Comparison of ENCODE assay signal across 16 mouse cellular contexts in the genomic region with DNA sequence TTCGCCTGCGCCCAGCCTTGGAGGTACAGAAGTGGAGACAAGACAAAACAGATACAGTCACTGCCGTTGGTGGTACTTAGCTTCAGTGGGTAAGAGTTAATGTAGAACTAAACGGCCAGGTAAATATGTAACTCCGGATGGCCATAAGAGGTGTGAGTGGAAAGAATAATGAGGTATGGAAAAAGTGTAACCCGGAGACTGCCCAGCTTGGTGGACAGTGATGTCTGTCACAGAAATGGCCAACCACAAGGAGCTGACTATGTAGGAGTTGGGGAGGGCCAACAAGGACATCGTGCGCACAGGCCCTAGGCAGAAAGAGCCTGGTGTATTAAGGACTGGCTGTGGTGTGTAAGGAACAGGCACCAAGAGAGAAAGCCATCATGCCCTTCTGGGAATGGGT. TPM values are rescaled to one million over a fixed set of nuclear protein-coding genes. Genes with fewer than 3 reads are reported as not detected.
DNase-seq lines count a peak whose midpoint lies in the region; ATAC-seq and TF ChIP-seq lines count a peak whose summit lies in the region.
"Had no signal": no experiment of that assay in that cellular context is flagged by ENCODE, and none has a peak within 500 bp of the region (broad histone marks: within the 10 kb centered on the region; RNA-seq: fewer than 3 reads in every experiment).

No protein-coding gene starts in this region.

- no peak for DNase-seq in heart, adult 18-20 months
- DNase-seq in liver, postnatal 0 days, result no peak
- DNase-seq in forebrain, embryonic 11.5 days (ENCODE audit: low spot score), result no peak
- no peak for DNase-seq in thymus, postnatal 0 days (ENCODE audit: low spot score)
- DNase-seq in left cerebral cortex, postnatal 14 days (ENCODE audit: low spot score in 2 of 2), result no peak
- DNase-seq: cerebellum, adult 9-10 months; left cerebral cortex, postnatal 4 days; right cerebral cortex, postnatal 14 days; thymus, postnatal 4 days had no signal

- H3K36me3 ChIP-seq in heart, embryonic 13.5 days, result no peaks in the 10 kb centered on the region
- no peaks in the 10 kb centered on the region for H3K36me3 ChIP-seq in kidney, embryonic 15.5 days
- no peaks in the 10 kb centered on the region for H3K36me3 ChIP-seq in liver, postnatal 0 days (replicated peaks; ENCODE audit: insufficient read depth, low read length)
- H3K36me3 ChIP-seq in forebrain, embryonic 11.5 days (ENCODE audit: control insufficient read depth, insufficient read depth, low read length), result no peaks in the 10 kb centered on the region
- H3K36me3 ChIP-seq: hindbrain, embryonic 15.5 days; midbrain, embryonic 15.5 days; neural tube, embryonic 15.5 days had no signal

- no peak for TF ChIP-seq CTCF in liver, postnatal 0 days (IDR thresholded peaks at IDR 0.05; ENCODE audit: low read depth)

- H3K4me3 ChIP-seq in heart, embryonic 13.5 days, result no peak overlapping the region
- H3K4me3 ChIP-seq in kidney, embryonic 15.5 days (replicated peaks), result peak overlapping the region; percentile 24; the same call in 1 of the 2 replicates
- no peak overlapping the region for H3K4me3 ChIP-seq in liver, postnatal 0 days (ENCODE audit: low read depth, low read length)
- H3K4me3 ChIP-seq in forebrain, embryonic 11.5 days (ENCODE audit: low read depth, low read length), result no peak overlapping the region
- H3K4me3 ChIP-seq: hindbrain, embryonic 15.5 days; midbrain, embryonic 15.5 days; neural tube, embryonic 15.5 days had no signal

- no peaks in the 10 kb centered on the region for H3K9me3 ChIP-seq in heart, embryonic 13.5 days
- H3K9me3 ChIP-seq in kidney, embryonic 15.5 days (replicated peaks), result no peaks in the 10 kb centered on the region
- no peaks in the 10 kb centered on the region for H3K9me3 ChIP-seq in liver, postnatal 0 days (ENCODE audit: low read length)
- H3K9me3 ChIP-seq in forebrain, embryonic 11.5 days (ENCODE audit: control insufficient read depth, low read length), result no peaks in the 10 kb centered on the region
- H3K9me3 ChIP-seq: hindbrain, embryonic 15.5 days; midbrain, embryonic 15.5 days; neural tube, embryonic 15.5 days had no signal

- ATAC-seq in heart, embryonic 13.5 days (ENCODE audit: extremely low read depth, insufficient number of reproducible peaks, low FRiP score, low TSS enrichment), result no peak
- ATAC-seq in erythroblast, adult 5-6 weeks (replicated peaks; ENCODE audit: low FRiP score, poor library complexity, severe bottlenecking), result 0 out of 2 replicates have a peak, but pooled peaks have one; percentile 22
- ATAC-seq in kidney, embryonic 15.5 days (replicated peaks; ENCODE audit: low FRiP score), result peak; percentile 82
- peak; percentile 28 for ATAC-seq in liver, postnatal 0 days
- ATAC-seq in forebrain, embryonic 11.5 days (replicated peaks; ENCODE audit: low FRiP score), result no peak
- ATAC-seq: midbrain, embryonic 15.5 days had no signal

- TF ChIP-seq EP300 in liver, postnatal 0 days (IDR thresholded peaks at IDR 0.05; ENCODE audit: low read depth), result no peak

- H3K27ac ChIP-seq in heart, embryonic 13.5 days (replicated peaks), result no peak overlapping the region
- peak overlapping the region; percentile 84 for H3K27ac ChIP-seq in kidney, embryonic 15.5 days
- H3K27ac ChIP-seq in liver, postnatal 0 days (ENCODE audit: low read depth), result peak overlapping the region; percentile 73
- no peak overlapping the region for H3K27ac ChIP-seq in forebrain, embryonic 11.5 days (ENCODE audit: low read depth, low read length)
- H3K27ac ChIP-seq: hindbrain, embryonic 15.5 days; macrophage; midbrain, embryonic 15.5 days; neural tube, embryonic 15.5 days had no signal

- intact Hi-C loops in left cerebral cortex, postnatal 14 days (cut with DNase I), result no loop called here

- no peaks in the 10 kb centered on the region for H3K4me1 ChIP-seq in heart, embryonic 13.5 days
- H3K4me1 ChIP-seq in kidney, embryonic 15.5 days, result peaks cover 12% of the 10 kb centered on the region
- H3K4me1 ChIP-seq in liver, postnatal 0 days (ENCODE audit: insufficient read depth), result no peaks in the 10 kb centered on the region
- H3K4me1 ChIP-seq in forebrain, embryonic 11.5 days (replicated peaks; ENCODE audit: control insufficient read depth, insufficient read depth, low read length), result peaks cover 7% of the 10 kb centered on the region

- 0 out of 2 replicates have a peak overlapping the region, but pooled peaks have one; percentile 1 for H3K4me2 ChIP-seq in heart, embryonic 13.5 days
- H3K4me2 ChIP-seq in kidney, embryonic 15.5 days, result peak overlapping the region; percentile 50
- H3K4me2 ChIP-seq in liver, postnatal 0 days (ENCODE audit: low read depth, low read length), result 0 out of 2 replicates have a peak overlapping the region, but pooled peaks have one; percentile 38
- no peak overlapping the region for H3K4me2 ChIP-seq in forebrain, embryonic 11.5 days (ENCODE audit: low read depth, low read length, severe bottlenecking)
- H3K4me2 ChIP-seq: hindbrain, embryonic 15.5 days; midbrain, embryonic 15.5 days; neural tube, embryonic 15.5 days had no signal

- peaks cover 18% of the 10 kb centered on the region; the same call in 1 of the 2 replicates for H3K27me3 ChIP-seq in heart, embryonic 13.5 days (replicated peaks)
- H3K27me3 ChIP-seq in kidney, embryonic 15.5 days, result no peaks in the 10 kb centered on the region
- H3K27me3 ChIP-seq in liver, postnatal 0 days (ENCODE audit: insufficient read depth, low read length), result no peaks in the 10 kb centered on the region
- H3K27me3 ChIP-seq in forebrain, embryonic 11.5 days (ENCODE audit: control insufficient read depth, insufficient read depth, low read length), result no peaks in the 10 kb centered on the region
- H3K27me3 ChIP-seq: hindbrain, embryonic 15.5 days; midbrain, embryonic 15.5 days; neural tube, embryonic 15.5 days had no signal

- no peak overlapping the region for H3K9ac ChIP-seq in heart, embryonic 13.5 days
- H3K9ac ChIP-seq in kidney, embryonic 15.5 days, result no peak overlapping the region
- no peak overlapping the region for H3K9ac ChIP-seq in liver, postnatal 0 days (replicated peaks)
- no peak overlapping the region for H3K9ac ChIP-seq in forebrain, embryonic 11.5 days (ENCODE audit: low read length)
- H3K9ac ChIP-seq: hindbrain, embryonic 15.5 days; midbrain, embryonic 15.5 days; neural tube, embryonic 15.5 days had no signal

- 75% methylated on average over 8 of the region's 8 CpGs for WGBS in heart, embryonic 13.5 days
- WGBS in kidney, embryonic 15.5 days, result 61% methylated on average over 8 of the region's 8 CpGs
- WGBS in liver, postnatal 0 days (ENCODE audit: insufficient replicate concordance), result 67% methylated on average over 8 of the region's 8 CpGs
- WGBS in forebrain, embryonic 11.5 days, result 87% methylated on average over 8 of the region's 8 CpGs

RNA-seq across cellular contexts. Expression of a gene that starts 30.6 kb away (rescaled TPM):
- polyA plus RNA-seq in heart, embryonic 13.5 days (2015; fragmentation: Nextera tagmentation; extraction: Ambion mirVana), result 14.3 and 15.4 TPM in 2 replicates
- 10 to 100 TPM; 37.8 to 42.2 TPM for total RNA-seq in heart, adult 18-20 months (2021)
- 1.9 and 3.3 TPM in 2 replicates for total RNA-seq in erythroblast, adult 5-6 weeks (2015; ENCODE audit: low replicate concordance)
- 4.6 and 5.2 TPM in 2 replicates for total RNA-seq in erythroblast, adult 5-6 weeks (2017; ENCODE audit: low replicate concordance)
- 22.1 and 23.3 TPM in 2 replicates for polyA plus RNA-seq in kidney, embryonic 15.5 days (2015; fragmentation: Nextera tagmentation; extraction: Ambion mirVana)
- 2.3 and 2.6 TPM in 2 replicates for polyA plus RNA-seq in liver, postnatal 0 days (2015; fragmentation: Nextera tagmentation; extraction: Ambion mirVana)
- 22.4 and 27.4 TPM in 2 replicates for polyA plus RNA-seq in forebrain, embryonic 11.5 days (2014; fragmentation: Nextera tagmentation; extraction: Ambion mirVana)
- 8.6 and 8.9 TPM in 2 replicates for polyA plus RNA-seq in thymus, postnatal 0 days (2015; fragmentation: Nextera tagmentation; extraction: Ambion mirVana)
- total RNA-seq in left cerebral cortex, postnatal 14 days (2021), result 10 to 100 TPM; 42.7 to 43.8 TPM

Comparison
In these comparisons a context has a peak if more than half of its experiments do, and no peak if none do; other contexts are left out.
1. ATAC-seq: peak in erythroblast, adult 5-6 weeks (single experiment), kidney, embryonic 15.5 days (single experiment) and liver, postnatal 0 days (single experiment); none in heart, embryonic 13.5 days (single experiment) and forebrain, embryonic 11.5 days (single experiment).
2. H3K27ac ChIP-seq: peak in kidney, embryonic 15.5 days (single experiment) and liver, postnatal 0 days (single experiment); none in heart, embryonic 13.5 days (single experiment) and forebrain, embryonic 11.5 days (single experiment).